Comparison of ENCODE assay signal across 8 mouse cellular contexts in the genomic region with DNA sequence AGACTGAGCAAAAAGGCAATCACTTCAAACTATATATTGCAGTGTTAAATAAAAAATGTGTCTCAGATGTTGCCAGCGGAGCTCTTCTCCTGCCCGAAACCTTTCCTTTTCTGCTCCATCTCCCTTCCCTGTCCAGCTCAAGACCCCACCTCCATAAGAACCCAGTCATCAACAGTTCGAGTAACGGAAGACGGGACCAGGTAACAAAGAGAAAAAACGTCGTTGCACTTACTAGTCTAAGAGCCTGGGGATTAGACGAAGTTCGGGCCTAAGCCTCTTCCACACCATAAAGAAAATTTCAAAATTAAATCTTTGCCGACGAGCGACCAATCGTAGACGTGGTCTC. TPM values are rescaled to one million over a fixed set of nuclear protein-coding genes. Genes with fewer than 3 reads are reported as not detected.
DNase-seq lines count a peak whose midpoint lies in the region; ATAC-seq lines count a peak whose summit lies in the region.

TSS of gene Prr11 (minus strand) at position 300 of the 346 bp plus-strand sequence.

- under 1% methylated on average over 14 of the region's 14 CpGs for WGBS in neural tube, embryonic 11.5 days
- WGBS in forebrain, embryonic 12.5 days = under 1% methylated on average over 14 of the region's 14 CpGs
- WGBS in limb, embryonic 15.5 days = under 1% methylated on average over 14 of the region's 14 CpGs
- under 1% methylated on average over 14 of the region's 14 CpGs for WGBS in stomach, embryonic 15.5 days

- no peak for DNase-seq in neural tube, embryonic 11.5 days (ENCODE audit: low spot score)
- DNase-seq in neural tube, embryonic 10.5 days (ENCODE audit: extremely low spot score, low spot score) = no peak
- DNase-seq in adrenal gland, adult (ENCODE audit: inconsistent age in 2 of 2, low spot score in 1 of 2) = no peak
- DNase-seq in adrenal gland, postnatal 25 days = no peak
- DNase-seq in embryo, embryonic 10 days (ENCODE audit: low spot score) = no peak

- H3K9me3 ChIP-seq in neural tube, embryonic 11.5 days (ENCODE audit: control insufficient read depth, low read length) = no peaks in the 10 kb centered on the region
- H3K9me3 ChIP-seq in forebrain, embryonic 12.5 days = no peaks in the 10 kb centered on the region
- no peaks in the 10 kb centered on the region for H3K9me3 ChIP-seq in limb, embryonic 15.5 days
- no peaks in the 10 kb centered on the region for H3K9me3 ChIP-seq in stomach, embryonic 15.5 days

- no peaks in the 10 kb centered on the region for H3K27me3 ChIP-seq in neural tube, embryonic 11.5 days (ENCODE audit: control insufficient read depth, insufficient read depth, low read length)
- H3K27me3 ChIP-seq in forebrain, embryonic 12.5 days = no peaks in the 10 kb centered on the region
- H3K27me3 ChIP-seq in limb, embryonic 15.5 days = no peaks in the 10 kb centered on the region
- no peaks in the 10 kb centered on the region for H3K27me3 ChIP-seq in stomach, embryonic 15.5 days (replicated peaks)

- H3K9ac ChIP-seq in neural tube, embryonic 11.5 days (ENCODE audit: low read length) = peak within 1 kb of the TSS; percentile 98
- peak within 1 kb of the TSS; percentile 95 for H3K9ac ChIP-seq in forebrain, embryonic 12.5 days
- H3K9ac ChIP-seq in limb, embryonic 15.5 days = peak within 1 kb of the TSS; percentile 92
- H3K9ac ChIP-seq in stomach, embryonic 15.5 days = peak within 1 kb of the TSS; percentile 71

- peak within 1 kb of the TSS; percentile 95 for H3K4me3 ChIP-seq in neural tube, embryonic 11.5 days (ENCODE audit: low read depth, low read length)
- H3K4me3 ChIP-seq in forebrain, embryonic 12.5 days (replicated peaks) = peak within 1 kb of the TSS; percentile 88
- peak within 1 kb of the TSS; percentile 90 for H3K4me3 ChIP-seq in limb, embryonic 15.5 days
- H3K4me3 ChIP-seq in stomach, embryonic 15.5 days (replicated peaks) = peak within 1 kb of the TSS; percentile 80

- H3K27ac ChIP-seq in neural tube, embryonic 11.5 days (ENCODE audit: low read depth, low read length) = peak within 1 kb of the TSS; percentile 93
- H3K27ac ChIP-seq in forebrain, embryonic 12.5 days = peak within 1 kb of the TSS; percentile 98
- H3K27ac ChIP-seq in limb, embryonic 15.5 days = peak within 1 kb of the TSS; percentile 97
- H3K27ac ChIP-seq in stomach, embryonic 15.5 days = peak within 1 kb of the TSS; percentile 93

- H3K36me3 ChIP-seq in neural tube, embryonic 11.5 days (ENCODE audit: control insufficient read depth, insufficient read depth, low read length) = 0 out of 2 replicates have a peak, but pooled peaks cover 4% of the 10 kb centered on the region
- peaks cover 35% of the 10 kb centered on the region for H3K36me3 ChIP-seq in forebrain, embryonic 12.5 days (replicated peaks)
- H3K36me3 ChIP-seq in limb, embryonic 15.5 days = peaks cover 19% of the 10 kb centered on the region
- H3K36me3 ChIP-seq in stomach, embryonic 15.5 days = peaks cover 14% of the 10 kb centered on the region

- H3K4me1 ChIP-seq in neural tube, embryonic 11.5 days (ENCODE audit: control insufficient read depth, insufficient read depth, low read length) = no peaks in the 10 kb centered on the region; the same call in 1 of the 2 replicates
- H3K4me1 ChIP-seq in forebrain, embryonic 12.5 days = peaks cover 26% of the 10 kb centered on the region
- H3K4me1 ChIP-seq in limb, embryonic 15.5 days = peaks cover 4% of the 10 kb centered on the region; the same call in 1 of the 2 replicates
- H3K4me1 ChIP-seq in stomach, embryonic 15.5 days = peaks cover 6% of the 10 kb centered on the region; the same call in 1 of the 2 replicates

- peak within 1 kb of the TSS; percentile 61 for H3K4me2 ChIP-seq in neural tube, embryonic 11.5 days (ENCODE audit: low read depth)
- H3K4me2 ChIP-seq in forebrain, embryonic 12.5 days = peak within 1 kb of the TSS; percentile 60
- H3K4me2 ChIP-seq in limb, embryonic 15.5 days = peak within 1 kb of the TSS; percentile 61
- H3K4me2 ChIP-seq in stomach, embryonic 15.5 days = peak within 1 kb of the TSS; percentile 53

- no peak; the same call in 1 of the 2 replicates for ATAC-seq in neural tube, embryonic 11.5 days (ENCODE audit: insufficient read depth, low FRiP score, low TSS enrichment)
- ATAC-seq in forebrain, embryonic 12.5 days (ENCODE audit: low FRiP score) = no peak
- ATAC-seq in limb, embryonic 15.5 days (ENCODE audit: insufficient number of reproducible peaks, low FRiP score, low TSS enrichment, low read depth) = no peak
- ATAC-seq in stomach, embryonic 15.5 days (ENCODE audit: insufficient read depth, low FRiP score, low read depth) = no peak

RNA-seq across cellular contexts. Expression of gene Prr11, which starts in this region (rescaled TPM):
- 20.5 TPM in 2 replicates for polyA plus RNA-seq in neural tube, embryonic 11.5 days (2014; fragmentation: Nextera tagmentation; extraction: Ambion mirVana)
- polyA plus RNA-seq in forebrain, embryonic 12.5 days (2016; fragmentation: Nextera tagmentation; extraction: Ambion mirVana) = 11.1 and 14.1 TPM in 2 replicates
- 7.0 and 7.2 TPM in 2 replicates for polyA plus RNA-seq in limb, embryonic 15.5 days (2015; fragmentation: Nextera tagmentation; extraction: Ambion mirVana)
- polyA plus RNA-seq in stomach, embryonic 15.5 days (2015; fragmentation: Nextera tagmentation; extraction: Ambion mirVana) = 6.6 and 8.1 TPM in 2 replicates
- 2.5 and 3.4 TPM in 2 replicates for total RNA-seq in adrenal gland, postnatal 25 days (2021)
